In the genomic region with DNA sequence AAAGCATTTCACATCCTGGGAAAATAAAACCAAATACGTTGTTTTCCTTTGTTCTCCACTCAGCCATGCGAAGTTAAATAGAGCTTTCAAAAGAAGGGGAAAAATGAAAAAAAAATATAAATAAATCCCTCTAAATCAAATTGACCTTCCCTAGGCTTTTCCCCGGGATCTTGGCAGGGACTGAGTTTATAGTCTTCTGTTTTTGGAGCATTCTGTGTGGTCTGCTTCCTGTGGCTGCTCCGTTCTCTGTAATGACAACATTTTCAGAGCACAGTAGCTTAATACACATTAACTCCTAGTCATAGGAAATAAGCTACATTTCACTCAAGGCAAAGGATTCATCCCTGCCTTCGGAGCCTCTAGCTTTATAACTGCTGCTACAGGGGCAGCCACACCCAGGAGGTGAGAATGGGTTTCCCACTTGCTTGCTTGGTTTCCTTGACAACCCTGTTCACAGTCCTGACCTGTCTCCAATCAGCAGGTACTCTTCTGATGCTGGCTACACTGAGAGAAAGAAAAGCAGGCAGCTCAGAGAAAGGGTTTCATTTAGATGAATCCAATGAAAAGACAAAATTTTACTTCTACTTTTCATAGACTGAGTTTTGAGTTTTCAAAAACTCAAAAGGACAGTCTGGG, we compare ENCODE assay signal across 11 mouse cellular contexts. TPM values are rescaled to one million over a fixed set of nuclear protein-coding genes. Genes with fewer than 3 reads are reported as not detected.
DNase-seq lines count a peak whose midpoint lies in the region; ATAC-seq and TF ChIP-seq lines count a peak whose summit lies in the region.
"Had no signal": no experiment of that assay in that cellular context is flagged by ENCODE, and none has a peak within 500 bp of the region (broad histone marks: within the 10 kb centered on the region; RNA-seq: fewer than 3 reads in every experiment).

No protein-coding gene starts in this region.

- H3K4me3 ChIP-seq in intestine, embryonic 16.5 days (ENCODE audit: low read length) = no peak overlapping the region
- H3K4me3 ChIP-seq in intestine, embryonic 15.5 days (replicated peaks) = no peak overlapping the region
- H3K4me3 ChIP-seq in midbrain, embryonic 13.5 days (replicated peaks) = no peak overlapping the region
- H3K4me3 ChIP-seq in midbrain, embryonic 11.5 days (ENCODE audit: low read depth, low read length) = no peak overlapping the region
- H3K4me3 ChIP-seq in forebrain, postnatal 0 days (ENCODE audit: low read depth, low read length) = no peak overlapping the region
- H3K4me3 ChIP-seq in stomach, postnatal 0 days (ENCODE audit: low read depth, low read length) = no peak overlapping the region
- H3K4me3 ChIP-seq: limb, embryonic 15.5 days had no signal

- no peak overlapping the region for H3K9ac ChIP-seq in intestine, embryonic 16.5 days (ENCODE audit: low read depth, low read length)
- no peak overlapping the region for H3K9ac ChIP-seq in intestine, embryonic 15.5 days
- H3K9ac ChIP-seq in midbrain, embryonic 13.5 days (replicated peaks) = no peak overlapping the region
- no peak overlapping the region for H3K9ac ChIP-seq in midbrain, embryonic 11.5 days (ENCODE audit: low read length)
- H3K9ac ChIP-seq in forebrain, postnatal 0 days = no peak overlapping the region
- no peak overlapping the region for H3K9ac ChIP-seq in stomach, postnatal 0 days (ENCODE audit: low read length)
- H3K9ac ChIP-seq: limb, embryonic 15.5 days had no signal

- no peak for TF ChIP-seq CTCF in forebrain, postnatal 0 days (IDR thresholded peaks at IDR 0.05; ENCODE audit: low read depth)
- no peak for TF ChIP-seq CTCF in stomach, postnatal 0 days (IDR thresholded peaks at IDR 0.05; ENCODE audit: low read depth)

- no peak for ATAC-seq in intestine, embryonic 16.5 days
- no peak for ATAC-seq in intestine, embryonic 15.5 days
- ATAC-seq in midbrain, embryonic 13.5 days = peak; percentile 80; the same call in 1 of the 2 replicates
- no peak for ATAC-seq in midbrain, embryonic 11.5 days (ENCODE audit: low FRiP score)
- peak; percentile 87 for ATAC-seq in forebrain, postnatal 0 days
- ATAC-seq in stomach, postnatal 0 days (ENCODE audit: low FRiP score, low TSS enrichment) = no peak
- no peak for ATAC-seq in erythroid progenitor cell, adult 5-6 weeks (replicated peaks; ENCODE audit: low FRiP score, poor library complexity, severe bottlenecking)

- H3K27ac ChIP-seq in intestine, embryonic 16.5 days (ENCODE audit: low read length) = 0 out of 2 replicates have a peak overlapping the region, but pooled peaks have one; percentile 48
- H3K27ac ChIP-seq in intestine, embryonic 15.5 days = no peak overlapping the region
- no peak overlapping the region for H3K27ac ChIP-seq in midbrain, embryonic 13.5 days
- no peak overlapping the region for H3K27ac ChIP-seq in midbrain, embryonic 11.5 days (ENCODE audit: low read depth, low read length)
- H3K27ac ChIP-seq in forebrain, postnatal 0 days (ENCODE audit: low read depth, low read length) = 0 out of 2 replicates have a peak overlapping the region, but pooled peaks have one; percentile 21
- H3K27ac ChIP-seq in stomach, postnatal 0 days (replicated peaks) = no peak overlapping the region
- H3K27ac ChIP-seq: limb, embryonic 15.5 days had no signal

- TF ChIP-seq EP300 in stomach, postnatal 0 days (optimal IDR thresholded peaks at IDR 0.05) = no peak

- peaks cover 4% of the 10 kb centered on the region; the same call in 1 of the 2 replicates for H3K4me1 ChIP-seq in intestine, embryonic 16.5 days (ENCODE audit: control insufficient read depth, insufficient read depth, low read length)
- H3K4me1 ChIP-seq in intestine, embryonic 15.5 days (replicated peaks) = peaks cover 3% of the 10 kb centered on the region
- peaks cover 7% of the 10 kb centered on the region; the same call in 1 of the 2 replicates for H3K4me1 ChIP-seq in midbrain, embryonic 13.5 days (replicated peaks)
- H3K4me1 ChIP-seq in midbrain, embryonic 11.5 days (ENCODE audit: control insufficient read depth, insufficient read depth, low read length) = no peaks in the 10 kb centered on the region
- 0 out of 2 replicates have a peak, but pooled peaks cover 7% of the 10 kb centered on the region for H3K4me1 ChIP-seq in forebrain, postnatal 0 days (ENCODE audit: insufficient read depth)
- no peaks in the 10 kb centered on the region for H3K4me1 ChIP-seq in stomach, postnatal 0 days (replicated peaks; ENCODE audit: control insufficient read depth, insufficient read depth)

- no peaks in the 10 kb centered on the region for H3K36me3 ChIP-seq in intestine, embryonic 16.5 days (ENCODE audit: control insufficient read depth, insufficient read depth, low read length)
- H3K36me3 ChIP-seq in intestine, embryonic 15.5 days = no peaks in the 10 kb centered on the region
- no peaks in the 10 kb centered on the region for H3K36me3 ChIP-seq in midbrain, embryonic 13.5 days
- no peaks in the 10 kb centered on the region for H3K36me3 ChIP-seq in midbrain, embryonic 11.5 days (ENCODE audit: control insufficient read depth, insufficient read depth, low read length)
- no peaks in the 10 kb centered on the region for H3K36me3 ChIP-seq in forebrain, postnatal 0 days (ENCODE audit: insufficient read depth)
- no peaks in the 10 kb centered on the region for H3K36me3 ChIP-seq in stomach, postnatal 0 days (ENCODE audit: control insufficient read depth, insufficient read depth, low read length)
- H3K36me3 ChIP-seq: limb, embryonic 15.5 days had no signal

- no peak for DNase-seq in midbrain, embryonic 11.5 days (ENCODE audit: low spot score, missing footprints)
- DNase-seq in forebrain, postnatal 0 days = peak; percentile 20
- no peak for DNase-seq in stomach, postnatal 0 days (ENCODE audit: low spot score)
- DNase-seq in adrenal gland, postnatal 14 days = no peak
- DNase-seq: lung, adult 2 months had no signal

- no peaks in the 10 kb centered on the region for H3K9me3 ChIP-seq in intestine, embryonic 16.5 days (ENCODE audit: control insufficient read depth, low read length)
- H3K9me3 ChIP-seq in intestine, embryonic 15.5 days = no peaks in the 10 kb centered on the region
- H3K9me3 ChIP-seq in midbrain, embryonic 13.5 days = no peaks in the 10 kb centered on the region
- no peaks in the 10 kb centered on the region for H3K9me3 ChIP-seq in midbrain, embryonic 11.5 days (ENCODE audit: control insufficient read depth, low read length)
- no peaks in the 10 kb centered on the region for H3K9me3 ChIP-seq in forebrain, postnatal 0 days (ENCODE audit: low read length)
- no peaks in the 10 kb centered on the region for H3K9me3 ChIP-seq in stomach, postnatal 0 days (ENCODE audit: control insufficient read depth, low read length)
- H3K9me3 ChIP-seq: limb, embryonic 15.5 days had no signal

- H3K4me2 ChIP-seq in intestine, embryonic 16.5 days (ENCODE audit: low read depth, low read length) = no peak overlapping the region
- no peak overlapping the region for H3K4me2 ChIP-seq in intestine, embryonic 15.5 days (replicated peaks)
- no peak overlapping the region for H3K4me2 ChIP-seq in midbrain, embryonic 13.5 days (replicated peaks)
- H3K4me2 ChIP-seq in midbrain, embryonic 11.5 days = no peak overlapping the region
- peak overlapping the region; percentile 24; the same call in 1 of the 2 replicates for H3K4me2 ChIP-seq in forebrain, postnatal 0 days (ENCODE audit: low read depth)
- peak overlapping the region; percentile 14; the same call in 1 of the 2 replicates for H3K4me2 ChIP-seq in stomach, postnatal 0 days (replicated peaks; ENCODE audit: low read depth)
- H3K4me2 ChIP-seq: limb, embryonic 15.5 days had no signal

- WGBS in intestine, embryonic 16.5 days = 40% methylated on average over 5 of the region's 5 CpGs
- WGBS in intestine, embryonic 15.5 days = 20% methylated on average over 5 of the region's 5 CpGs
- 40% methylated on average over 5 of the region's 5 CpGs for WGBS in midbrain, embryonic 13.5 days
- WGBS in midbrain, embryonic 11.5 days = 45% methylated on average over 5 of the region's 5 CpGs
- 9% methylated on average over 5 of the region's 5 CpGs for WGBS in forebrain, postnatal 0 days
- WGBS in stomach, postnatal 0 days = 16% methylated on average over 5 of the region's 5 CpGs

- no peaks in the 10 kb centered on the region for H3K27me3 ChIP-seq in intestine, embryonic 16.5 days (replicated peaks; ENCODE audit: control insufficient read depth, insufficient read depth, low read length)
- H3K27me3 ChIP-seq in intestine, embryonic 15.5 days (replicated peaks) = no peaks in the 10 kb centered on the region
- no peaks in the 10 kb centered on the region for H3K27me3 ChIP-seq in midbrain, embryonic 13.5 days
- no peaks in the 10 kb centered on the region for H3K27me3 ChIP-seq in midbrain, embryonic 11.5 days (ENCODE audit: control insufficient read depth, insufficient read depth, low read length)
- no peaks in the 10 kb centered on the region for H3K27me3 ChIP-seq in forebrain, postnatal 0 days (ENCODE audit: insufficient read depth, low read length)
- H3K27me3 ChIP-seq in stomach, postnatal 0 days (ENCODE audit: control insufficient read depth, insufficient read depth, low read length) = no peaks in the 10 kb centered on the region
- H3K27me3 ChIP-seq: limb, embryonic 15.5 days had no signal

RNA-seq across cellular contexts. Expression of a gene that starts 51.9 kb away (rescaled TPM):
- 7.9 and 8.4 TPM in 2 replicates for polyA plus RNA-seq in intestine, embryonic 16.5 days (2015; fragmentation: Nextera tagmentation; extraction: Ambion mirVana)
- polyA plus RNA-seq in intestine, embryonic 15.5 days (2015; fragmentation: Nextera tagmentation; extraction: Ambion mirVana) = 11.0 and 11.1 TPM in 2 replicates
- 2.6 and 2.9 TPM in 2 replicates for polyA plus RNA-seq in midbrain, embryonic 13.5 days (2015; fragmentation: Nextera tagmentation; extraction: Ambion mirVana)
- polyA plus RNA-seq in midbrain, embryonic 11.5 days (2014; fragmentation: Nextera tagmentation; extraction: Ambion mirVana) = 19.6 and 23.7 TPM in 2 replicates
- total RNA-seq in forebrain, postnatal 0 days (2014; rRNA removed) = 1.5 and 2.4 TPM in 2 replicates
- polyA plus RNA-seq in forebrain, postnatal 0 days (2015; fragmentation: Nextera tagmentation; extraction: Ambion mirVana) = 0.73 and 1.2 TPM in 2 replicates
- polyA plus RNA-seq in stomach, postnatal 0 days (2015; fragmentation: Nextera tagmentation; extraction: Ambion mirVana) = 3.7 and 3.9 TPM in 2 replicates
- not detected in 2 replicates for total RNA-seq in erythroid progenitor cell, adult 5-6 weeks (2015; ENCODE audit: low replicate concordance)
- total RNA-seq in erythroid progenitor cell, adult 5-6 weeks (2017; ENCODE audit: low replicate concordance) = not detected in 2 replicates
- 3.5 and 4.7 TPM in 2 replicates for total RNA-seq in adrenal gland, postnatal 14 days (2021)
- total RNA-seq: common myeloid progenitor, adult 5-6 weeks had no signal

Comparison
In these comparisons a context has a peak if more than half of its experiments do, and no peak if none do; other contexts are left out.
1. ATAC-seq: peak in midbrain, embryonic 13.5 days (single experiment) and forebrain, postnatal 0 days (single experiment); none in intestine, embryonic 16.5 days (single experiment), intestine, embryonic 15.5 days (single experiment), midbrain, embryonic 11.5 days (single experiment), stomach, postnatal 0 days (single experiment) and erythroid progenitor cell, adult 5-6 weeks (single experiment).
2. H3K27ac ChIP-seq: peak in intestine, embryonic 16.5 days (single experiment) and forebrain, postnatal 0 days (single experiment); none in intestine, embryonic 15.5 days (single experiment), midbrain, embryonic 13.5 days (single experiment), midbrain, embryonic 11.5 days (single experiment) and stomach, postnatal 0 days (single experiment).
3. H3K4me2 ChIP-seq: peak in forebrain, postnatal 0 days (single experiment) and stomach, postnatal 0 days (single experiment); none in intestine, embryonic 16.5 days (single experiment), intestine, embryonic 15.5 days (single experiment), midbrain, embryonic 13.5 days (single experiment) and midbrain, embryonic 11.5 days (single experiment).